Mouse (Mus musculus) left cerebral cortex, adult 8-10 months (tissue): ENCODE measurements around the gene Myo6. TPM values are rescaled to one million over a fixed set of nuclear protein-coding genes. Genes with fewer than 3 reads are reported as not detected.
A peak's percentile ranks its signal among the peaks of the same experiment; 100 is the strongest.

Experiments
- DNase-seq, 2 experiments: peaks; one replicate each; pipeline ENCODE4 v3.0.0; 2022; ENCODE audit warnings: low spot score in 2 of 2
- total RNA-seq, 4 experiments: library from RNA; stranded (reverse); gene quantifications; 2 replicates each; pipeline ENCODE4 v1.2.4; 2022

Gene Myo6
- total RNA-seq, 4 experiments from 2014 or later, result 72.1 to 82.8 (median 74.8) TPM

GRCm38 (mm10) chr9:80351678-80352331 is 187.0 kb downstream of the Myo6 start:
- peak in 1 of 2 experiments; percentile 16 for DNase-seq

- no peak for DNase-seq
Observed at GRCm38 (mm10) chr9:80360063-80360462, 195.2 kb downstream of the Myo6 start.

Other genes with a start within 250 kb of the Myo6 start
- 10 to 100 TPM; 16.2 to 21.0 (median 19.0) TPM for gene Filip1, start 152.2 kb upstream of the Myo6 start, total RNA-seq
- 100 to 1,000 TPM in 1 of 4 experiments, 10 to 100 TPM in 3; 86.9 to 110 (median 93.7) TPM for gene Senp6, start 98.1 kb upstream of the Myo6 start, total RNA-seq